Mouse (Mus musculus): ENCODE measurements around the gene Clcn6.

DNA sequence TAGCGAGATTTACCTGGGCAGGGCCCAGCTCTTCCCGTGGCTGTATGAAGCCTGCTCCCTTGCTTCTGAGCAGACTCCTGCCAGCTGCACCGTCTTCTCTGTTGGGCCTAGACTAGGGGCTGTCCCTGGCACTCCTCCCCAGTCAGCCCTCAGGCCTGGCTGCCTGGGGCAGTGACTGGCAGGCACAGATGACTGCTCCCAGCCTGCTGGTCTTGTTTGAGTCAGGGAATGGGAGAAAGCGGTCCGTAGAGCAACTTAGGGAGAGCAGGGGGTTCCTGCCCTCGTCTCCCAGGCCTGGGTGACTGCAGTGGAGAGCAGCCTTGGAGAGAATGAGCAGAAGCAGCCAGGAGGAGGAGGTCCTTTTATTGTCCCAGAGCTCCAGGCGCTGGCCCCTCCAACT, 17.6 kb upstream of the Clcn6 start:
- TF ChIP-seq CTCF (IDR thresholded peaks at IDR 0.05; ENCODE audit: extremely low read depth, insufficient read length, insufficient replicate concordance, low read depth, low read length) (no peak), POLR2A (IDR thresholded peaks at IDR 0.05; ENCODE audit: low read depth, low read length) (no peak)

All from small intestine, adult 2 months (tissue).